Mouse (Mus musculus) embryo, embryonic 10.5 days (tissue): ENCODE results near the gene Spg7.
A peak's percentile ranks its signal among the peaks of the same experiment; 100 is the strongest.
"Not testable (repeated sequence)": the region's sequence is repeated elsewhere in the genome, so short reads cannot be mapped to it uniquely, and the experiment has no call there.

Experiments
- DNase-seq: peaks from one replicate; pipeline ENCODE4 v3.0.0-alpha.2; 2015; ENCODE audit warnings: low spot score

Gene Spg7

GRCm38 (mm10) chr8:123097786-123098584 lies 35.2 kb downstream of the Spg7 start:
- DNase-seq, result no peak

DNA sequence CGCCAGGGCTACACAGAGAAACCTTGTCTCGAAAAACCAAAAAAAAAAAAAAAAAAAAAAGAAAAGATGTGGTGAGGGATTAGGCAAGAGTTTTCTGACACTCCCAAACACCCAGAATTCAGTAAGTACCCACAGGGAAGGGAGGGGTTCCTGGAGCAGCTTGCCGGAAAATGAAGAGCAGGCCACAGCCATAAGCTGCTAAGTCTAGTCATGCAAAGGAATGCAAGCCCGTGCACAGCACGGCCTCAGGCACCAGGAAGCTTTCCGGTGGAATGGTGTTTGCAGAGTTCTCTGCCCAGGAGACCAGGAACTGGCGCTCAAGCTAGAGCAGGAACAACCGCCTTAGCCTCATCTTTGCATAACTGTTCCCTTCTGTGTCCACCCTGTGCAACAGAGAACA lies 37.5 kb downstream of the Spg7 start:
- no peak for DNase-seq

- no peak for DNase-seq
These were observed 38.5 kb downstream of the Spg7 start for GRCm38 (mm10) chr8:123101244-123101643.

DNA sequence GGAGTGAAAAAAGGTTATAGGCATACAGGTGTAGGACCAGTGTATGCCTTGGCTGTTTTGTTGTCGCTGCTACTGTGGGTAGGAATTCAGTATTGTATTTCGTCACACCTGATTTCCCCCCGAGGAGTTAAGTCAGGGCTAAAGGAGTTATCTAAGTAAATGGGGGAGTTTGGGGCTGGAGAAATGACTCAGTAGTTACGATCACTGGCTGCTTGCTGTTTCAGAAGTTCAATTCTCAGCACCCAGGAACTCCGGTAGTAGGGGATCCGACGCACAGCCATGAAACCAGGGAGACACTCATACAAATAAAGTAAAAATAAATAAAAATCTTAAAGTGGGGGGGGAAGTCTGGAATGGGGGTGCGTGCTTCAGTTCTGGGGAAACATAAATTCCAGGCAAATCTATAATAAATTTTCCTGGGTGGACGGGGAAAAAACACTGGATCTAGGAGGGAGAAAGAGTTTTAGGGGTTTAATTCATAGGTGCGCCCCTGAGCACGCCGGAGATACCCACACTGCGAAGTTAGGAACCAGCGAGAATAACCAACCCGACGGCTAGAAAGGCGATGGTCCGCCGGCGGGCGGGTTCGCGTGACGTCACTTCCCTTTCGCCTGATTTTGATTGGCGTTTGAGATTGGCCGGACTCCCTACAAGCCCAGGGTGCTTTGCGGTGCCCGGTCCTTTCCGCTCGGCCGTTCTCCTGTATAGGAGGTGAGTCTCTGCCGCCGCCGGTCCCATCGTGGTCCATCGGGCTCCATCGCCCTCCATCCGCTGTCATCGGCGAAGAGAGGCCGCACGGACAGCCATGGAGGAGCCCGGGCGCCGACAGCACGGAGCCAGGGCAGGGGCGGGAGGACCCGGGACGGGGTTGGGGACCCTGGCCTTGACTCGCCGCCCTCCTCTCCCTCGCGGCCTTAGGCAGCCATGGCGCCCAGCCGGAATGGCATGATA lies 39.3 kb downstream of the Spg7 start, which contains the start of gene Rpl13:
Rpl13 (plus strand) TSS at position 616 of the 951 bp plus-strand sequence.
- peak; percentile 98 for DNase-seq

DNA sequence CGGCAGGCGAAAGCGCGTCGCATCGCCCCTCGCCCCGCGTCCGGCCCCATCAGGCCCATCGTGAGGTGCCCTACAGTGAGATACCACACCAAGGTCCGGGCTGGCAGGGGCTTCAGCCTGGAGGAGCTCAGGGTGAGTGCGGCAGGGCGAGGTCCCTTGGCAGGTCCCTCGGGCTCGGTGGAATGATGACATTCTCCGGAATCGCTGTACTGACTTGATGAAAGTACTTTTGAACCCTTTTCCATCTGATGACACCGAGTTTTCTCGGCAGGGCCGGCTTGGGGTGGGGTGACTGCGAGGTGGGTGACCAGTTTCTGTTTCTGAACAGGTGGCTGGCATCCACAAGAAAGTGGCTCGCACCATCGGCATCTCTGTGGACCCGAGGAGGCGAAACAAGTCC lies 40.1 kb downstream of the Spg7 start:
- DNase-seq, result not testable (repeated sequence)

GRCm38 (mm10) chr8:123103285-123103684 lies 40.5 kb downstream of the Spg7 start:
- DNase-seq, result no peak

GRCm38 (mm10) chr8:123104046-123104767 lies 41.5 kb downstream of the Spg7 start:
- no peak for DNase-seq

DNA sequence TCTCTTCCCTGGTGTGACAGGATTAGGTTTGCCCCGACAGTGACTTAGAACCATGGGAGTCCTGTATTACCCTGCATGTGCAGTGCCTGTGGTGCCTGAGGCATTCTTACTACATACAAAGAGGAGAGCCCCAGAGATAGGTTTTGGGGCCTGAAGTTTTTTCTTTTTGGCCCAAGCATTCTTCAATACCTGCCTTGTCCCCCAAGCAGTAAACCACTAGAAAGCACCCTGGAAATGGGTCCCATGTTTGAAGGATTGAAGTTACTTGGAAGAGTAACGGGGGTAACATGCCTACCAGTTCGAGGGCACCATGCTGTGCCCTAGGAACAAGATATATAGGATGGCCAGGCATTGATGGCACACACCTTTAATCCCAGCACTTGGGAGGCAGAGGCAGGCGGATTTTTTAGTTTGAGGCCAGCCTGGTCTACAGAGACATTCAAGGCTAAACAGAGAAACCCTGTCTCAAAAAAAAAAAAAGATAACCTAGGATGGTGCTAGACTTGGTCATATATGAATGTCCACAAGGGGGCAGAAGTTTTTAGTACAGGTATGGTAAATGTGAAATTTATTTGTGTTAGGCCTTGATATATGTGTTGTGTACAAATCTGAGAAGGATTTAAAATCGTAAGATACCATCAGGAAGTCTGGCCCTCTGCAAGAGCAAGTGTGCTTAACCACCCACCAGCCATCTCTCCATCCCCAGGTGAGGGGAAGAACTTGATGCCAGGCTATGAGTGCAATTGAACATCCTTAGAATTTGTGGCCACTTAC lies 43.0 kb downstream of the Spg7 start:
- DNase-seq, result peak; percentile 82

DNA sequence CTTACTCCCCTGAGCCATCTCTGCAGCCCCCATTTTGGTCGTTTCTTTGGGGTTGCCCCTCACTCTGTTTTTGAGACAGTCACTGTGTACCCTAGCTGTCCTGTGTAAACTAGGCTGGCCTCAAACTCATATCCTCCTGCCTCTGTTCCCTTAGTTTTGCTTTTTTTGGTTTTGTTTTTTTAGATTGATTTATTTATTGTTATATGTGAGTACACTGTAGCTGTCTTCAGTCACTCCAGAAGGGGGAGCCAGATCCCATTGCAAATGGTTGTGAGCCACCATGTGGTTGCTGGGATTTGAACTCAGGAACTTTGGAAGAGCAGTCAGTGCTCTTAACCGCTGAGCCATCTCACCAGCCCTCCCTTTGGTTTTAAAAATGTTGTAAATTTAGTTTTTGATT lies 43.8 kb downstream of the Spg7 start:
- DNase-seq, result peak; percentile 67

DNA sequence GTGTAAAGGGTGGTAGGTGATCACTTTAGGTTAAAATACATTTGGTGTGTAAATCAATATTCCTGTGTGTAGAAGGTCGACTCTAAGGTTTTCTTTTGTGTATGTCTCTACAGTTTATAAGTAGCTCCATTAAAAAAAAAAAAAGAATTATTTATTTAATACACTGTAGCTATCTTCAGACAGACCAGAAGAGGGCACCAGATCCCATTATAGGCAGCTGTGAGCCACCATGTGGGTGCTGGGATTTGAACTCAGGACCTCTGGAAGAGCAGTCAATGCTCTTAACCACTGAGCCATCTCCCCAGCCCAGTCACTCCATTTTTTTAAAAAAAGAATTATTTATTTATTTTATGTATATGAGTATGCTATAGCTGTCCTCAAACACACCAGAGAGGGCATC lies 45.3 kb downstream of the Spg7 start:
- no peak for DNase-seq

GRCm38 (mm10) chr8:123108953-123109352 lies 46.2 kb downstream of the Spg7 start:
- no peak for DNase-seq

GRCm38 (mm10) chr8:123110649-123111048 lies 47.9 kb downstream of the Spg7 start:
- peak; percentile 81 for DNase-seq

DNA sequence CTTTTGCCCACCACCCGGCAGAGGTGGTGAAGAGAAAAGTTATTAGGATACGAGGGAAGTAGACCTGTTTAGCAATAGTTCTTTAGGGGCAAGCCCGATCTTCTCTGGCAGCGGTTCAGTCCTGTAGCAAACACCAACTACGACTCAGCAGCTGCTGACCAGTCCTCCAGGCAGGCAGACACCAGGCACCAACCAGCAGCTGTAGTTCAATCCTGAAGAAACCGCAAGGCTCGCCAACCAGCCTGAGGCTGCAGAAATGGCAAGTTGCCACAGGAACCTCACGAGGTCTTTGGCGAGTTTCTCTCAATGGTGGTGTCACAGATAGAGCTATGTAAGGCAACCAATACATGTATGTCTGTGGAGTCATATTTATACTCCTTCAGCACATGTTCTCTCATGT lies 50.1 kb downstream of the Spg7 start:
- DNase-seq, result no peak

- no peak for DNase-seq
These were observed 51.2 kb downstream of the Spg7 start for GRCm38 (mm10) chr8:123113908-123114469.

DNA sequence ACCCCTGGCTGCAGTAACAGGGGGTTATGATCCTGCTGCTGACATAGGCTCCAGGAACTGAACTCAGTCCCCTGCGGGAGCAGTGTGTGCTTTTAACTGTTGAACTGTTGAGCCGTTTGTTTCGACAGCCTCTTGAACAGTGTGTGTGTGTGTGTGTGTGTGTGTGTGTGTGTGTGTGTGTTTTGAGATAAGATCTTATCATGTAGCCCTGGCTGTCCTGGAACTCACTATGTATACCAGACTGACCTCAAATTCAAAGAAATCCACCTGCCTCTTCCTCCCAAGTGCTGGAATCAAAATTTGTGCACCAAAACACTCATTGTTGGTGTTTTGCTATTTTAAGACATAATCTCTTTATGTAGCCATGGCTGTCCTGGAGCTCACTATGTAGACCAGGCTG lies 51.9 kb downstream of the Spg7 start:
- DNase-seq, result no peak

DNA sequence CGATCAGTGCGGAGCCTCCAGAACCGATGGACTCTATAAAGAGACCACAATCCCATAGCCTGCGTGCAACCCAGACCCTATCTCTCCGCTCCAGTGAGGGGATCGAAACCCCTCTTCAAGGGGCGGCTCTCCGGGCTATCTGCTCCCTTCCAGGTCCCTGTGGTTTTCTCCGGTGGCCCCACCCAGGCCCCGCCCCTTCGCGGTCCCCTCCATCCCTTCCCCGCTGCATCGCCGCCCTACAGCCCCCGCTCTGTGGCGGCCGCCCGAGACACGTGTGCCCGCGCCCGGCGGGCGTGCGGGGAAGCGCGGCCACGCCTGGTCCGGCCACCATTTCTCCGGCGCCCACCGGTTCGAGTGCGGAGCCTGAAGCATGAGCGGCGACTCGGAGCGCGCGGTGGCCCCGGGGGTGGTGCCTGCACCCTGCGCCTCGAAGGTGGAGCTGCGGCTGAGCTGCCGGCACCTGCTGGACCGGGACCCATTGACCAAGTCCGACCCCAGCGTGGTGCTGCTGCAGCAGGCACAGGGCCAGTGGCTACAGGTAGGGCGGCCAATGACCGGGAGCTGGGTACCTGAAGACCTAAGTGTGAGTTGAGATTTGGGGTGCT lies 54.5 kb downstream of the Spg7 start, which contains the start of gene Cpne7:
Cpne7 (plus strand) TSS at position 248 of the 605 bp plus-strand sequence.
- DNase-seq, result no peak

GRCm38 (mm10) chr8:123117744-123118143 lies 55.0 kb downstream of the Spg7 start:
- DNase-seq, result no peak

GRCm38 (mm10) chr8:123122059-123122458 lies 59.3 kb downstream of the Spg7 start:
- DNase-seq, result no peak

DNA sequence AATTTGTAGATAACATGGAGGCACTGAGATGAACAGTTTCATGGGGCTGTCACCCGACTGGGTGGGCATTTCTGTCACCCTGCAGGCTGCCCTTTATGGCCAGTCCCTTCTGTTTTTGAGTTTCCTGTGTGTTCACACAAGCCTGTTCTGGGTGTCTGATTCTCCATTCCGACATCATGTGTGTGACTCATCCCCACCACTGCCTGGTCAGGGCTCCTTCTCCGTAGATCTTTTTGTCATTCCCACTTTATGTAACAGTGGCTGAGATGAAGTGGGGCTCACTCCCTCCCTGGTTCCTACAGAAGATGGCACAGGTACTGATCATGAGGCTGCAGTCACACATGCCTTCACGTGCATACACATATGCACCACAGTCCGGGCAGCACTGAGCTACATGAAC lies 59.9 kb downstream of the Spg7 start:
- DNase-seq, result no peak

GRCm38 (mm10) chr8:123126193-123126816 lies 63.6 kb downstream of the Spg7 start:
- peak; percentile 72 for DNase-seq
